Mouse (Mus musculus) midbrain, embryonic 11.5 days (tissue): Measurements from ENCODE around the gene Tm9sf4. TPM values are rescaled to one million over a fixed set of nuclear protein-coding genes. Genes with fewer than 3 reads are reported as not detected.

Experiments
- ATAC-seq: fragments of 200-750 bp; cut with Nextera tagmentation; 2 replicates; pipeline ENCODE4 v1.8.0; 2017; ENCODE audit warnings: moderate TSS enrichment, moderate library complexity; ENCODE audit not compliant: low FRiP score
- DNase-seq: peaks from one replicate; pipeline ENCODE4 v3.0.0; 2015; ENCODE audit warnings: low spot score; ENCODE audit errors: missing footprints
- H3K27ac ChIP-seq: fragments of 300-500 bp; sonication (generic); 2 replicates; pipeline ENCODE4 v1.5.1; 2014; ENCODE audit warnings: low read depth, low read length
- H3K27me3 ChIP-seq: fragments of 300-500 bp; sonication (generic); 2 replicates; pipeline ENCODE4 v1.6.1; 2014; ENCODE audit warnings: mild to moderate bottlenecking, low read length, moderate library complexity, mixed read lengths; ENCODE audit not compliant: control insufficient read depth, insufficient read depth
- H3K36me3 ChIP-seq: fragments of 300-500 bp; sonication (generic); 2 replicates; pipeline ENCODE4 v1.6.1; 2014; ENCODE audit warnings: mild to moderate bottlenecking, low read length, moderate library complexity, mixed read lengths; ENCODE audit not compliant: control insufficient read depth, insufficient read depth
- H3K4me1 ChIP-seq: fragments of 300-500 bp; sonication (generic); 2 replicates; pipeline ENCODE4 v1.6.1; 2014; ENCODE audit warnings: low read length; ENCODE audit not compliant: control insufficient read depth, insufficient read depth
- H3K4me2 ChIP-seq: fragments of 300-500 bp; sonication (generic); 2 replicates; pipeline ENCODE4 v1.6.1; 2014; ENCODE audit warnings: mild to moderate bottlenecking, moderate library complexity
- H3K4me3 ChIP-seq: fragments of 300-500 bp; sonication (generic); 2 replicates; pipeline ENCODE4 v1.5.1; 2014; ENCODE audit warnings: low read depth, low read length
- H3K9ac ChIP-seq: fragments of 300-500 bp; sonication (generic); 2 replicates; pipeline ENCODE4 v1.6.1; 2014; ENCODE audit warnings: low read length
- H3K9me3 ChIP-seq: fragments of 300-500 bp; sonication (generic); 2 replicates; pipeline ENCODE4 v1.6.1; 2016; ENCODE audit warnings: low read length; ENCODE audit not compliant: control insufficient read depth
- WGBS: fragments of 180-500 bp; shearing (Covaris S2); extraction: QIAGEN DNeasy Blood & Tissue Kit; methylation state at CpG from one replicate; pipeline ENCODE4 v1.1.7; 2014; 5-methylcytosine and 5-hydroxymethylcytosine counted together
- polyA plus RNA-seq: library from polyadenylated mRNA; unstranded; fragments of >200 nt; fragmentation: Nextera tagmentation; extraction: Ambion mirVana; gene quantifications from 2 replicates; pipeline ENCODE4 v1.2.1, GENCODE M21; 2014

The Tm9sf4 gene
- polyA plus RNA-seq, 1 experiment from 2014 or later: 85.9 TPM

- no peak for ATAC-seq
- Histone ChIP-seq H3K9ac (no peak overlapping the region), H3K4me3 (no peak overlapping the region), H3K36me3 (no peaks in the 10 kb centered on the region), H3K4me2 (no peak overlapping the region), H3K9me3 (no peaks in the 10 kb centered on the region), H3K27me3 (no peaks in the 10 kb centered on the region), H3K4me1 (no peaks in the 10 kb centered on the region), H3K27ac (no peak overlapping the region)
- WGBS: 89% methylated on average over 10 of the region's 10 CpGs
- no peak for DNase-seq
Observed at GRCm38 (mm10) chr2:153217826-153218340, 56.8 kb downstream of the Tm9sf4 start.

- WGBS: 80% methylated on average over 3 of the region's 3 CpGs
- Histone ChIP-seq H3K4me1 (no peaks in the 10 kb centered on the region), H3K4me2 (no peak overlapping the region), H3K9me3 (no peaks in the 10 kb centered on the region), H3K27ac (no peak overlapping the region), H3K9ac (no peak overlapping the region), H3K4me3 (no peak overlapping the region), H3K36me3 (no peaks in the 10 kb centered on the region), H3K27me3 (no peaks in the 10 kb centered on the region)
- no peak for ATAC-seq
- DNase-seq: no peak
Observed at GRCm38 (mm10) chr2:153218516-153218915, 57.4 kb downstream of the Tm9sf4 start.

GRCm38 (mm10) chr2:153221620-153222019 lies 60.5 kb downstream of the Tm9sf4 start:
- Histone ChIP-seq H3K27me3 (no peaks in the 10 kb centered on the region), H3K4me2 (no peak overlapping the region), H3K27ac (no peak overlapping the region), H3K9ac (no peak overlapping the region), H3K36me3 (no peaks in the 10 kb centered on the region), H3K4me3 (no peak overlapping the region), H3K9me3 (no peaks in the 10 kb centered on the region), H3K4me1 (peaks cover 11% of the 10 kb centered on the region)
- 88% methylated on average over 4 of the region's 4 CpGs for WGBS
- ATAC-seq: no peak
- no peak for DNase-seq

GRCm38 (mm10) chr2:153222130-153222529 lies 61.0 kb downstream of the Tm9sf4 start:
- no peak for DNase-seq
- no peak overlapping the region for H3K4me2 ChIP-seq
- H3K4me1 ChIP-seq: peaks cover 11% of the 10 kb centered on the region
- H3K27ac ChIP-seq: no peak overlapping the region
- H3K4me3 ChIP-seq: no peak overlapping the region
- no peak overlapping the region for H3K9ac ChIP-seq
- H3K36me3 ChIP-seq: no peaks in the 10 kb centered on the region
- no peak for ATAC-seq
- no peaks in the 10 kb centered on the region for H3K9me3 ChIP-seq
- H3K27me3 ChIP-seq: no peaks in the 10 kb centered on the region

- no peaks in the 10 kb centered on the region for H3K36me3 ChIP-seq
- peaks cover 11% of the 10 kb centered on the region for H3K4me1 ChIP-seq
- no peak overlapping the region for H3K4me3 ChIP-seq
- no peaks in the 10 kb centered on the region for H3K27me3 ChIP-seq
- H3K9ac ChIP-seq: no peak overlapping the region
- WGBS: 93% methylated on average over 2 of the region's 2 CpGs
- DNase-seq (no peak), ATAC-seq (no peak)
- H3K4me2 ChIP-seq: no peak overlapping the region
- H3K9me3 ChIP-seq: no peaks in the 10 kb centered on the region
- H3K27ac ChIP-seq: no peak overlapping the region
Observed at GRCm38 (mm10) chr2:153222566-153222965, 61.5 kb downstream of the Tm9sf4 start.

- Histone ChIP-seq H3K9me3 (no peaks in the 10 kb centered on the region), H3K36me3 (peaks cover 8% of the 10 kb centered on the region; the same call in 1 of the 2 replicates), H3K4me1 (peaks cover 11% of the 10 kb centered on the region), H3K9ac (peak within 1 kb of the TSS; percentile 82), H3K27ac (no peak within 1 kb of the TSS), H3K27me3 (no peaks in the 10 kb centered on the region), H3K4me3 (peak within 1 kb of the TSS; percentile 46), H3K4me2 (peak within 1 kb of the TSS; percentile 73)
- ATAC-seq: peak; percentile 80
- DNase-seq: peak; percentile 90
- 3% methylated on average over 31 of the region's 31 CpGs for WGBS
Observed at GRCm38 (mm10) chr2:153224946-153225594, 64.0 kb downstream of the Tm9sf4 start, which contains the start of gene Tspyl3. Tspyl3 (minus strand) TSS chr2:153225441.

- no peak for DNase-seq
- Histone ChIP-seq H3K9me3 (no peaks in the 10 kb centered on the region), H3K4me1 (peaks cover 11% of the 10 kb centered on the region), H3K4me2 (peak overlapping the region; percentile 73), H3K36me3 (peaks cover 13% of the 10 kb centered on the region), H3K4me3 (no peak overlapping the region; the same call in 1 of the 2 replicates), H3K9ac (peak overlapping the region; percentile 82), H3K27me3 (no peaks in the 10 kb centered on the region), H3K27ac (no peak overlapping the region)
- WGBS: 7% methylated on average over 3 of the region's 3 CpGs
- no peak; the same call in 1 of the 2 replicates for ATAC-seq
Observed at GRCm38 (mm10) chr2:153225595-153225953, 64.5 kb downstream of the Tm9sf4 start.

- WGBS: 92% methylated on average over 4 of the region's 4 CpGs
- DNase-seq (no peak), ATAC-seq (no peak)
- Histone ChIP-seq H3K4me1 (peaks cover 11% of the 10 kb centered on the region), H3K9me3 (no peaks in the 10 kb centered on the region), H3K27me3 (no peaks in the 10 kb centered on the region), H3K36me3 (peaks cover 33% of the 10 kb centered on the region), H3K4me2 (no peak overlapping the region), H3K27ac (no peak overlapping the region), H3K9ac (no peak overlapping the region), H3K4me3 (no peak overlapping the region)
Observed at GRCm38 (mm10) chr2:153227959-153228358, 66.9 kb downstream of the Tm9sf4 start.

- H3K27ac ChIP-seq: no peak overlapping the region
- peaks cover 11% of the 10 kb centered on the region for H3K4me1 ChIP-seq
- no peaks in the 10 kb centered on the region for H3K9me3 ChIP-seq
- H3K27me3 ChIP-seq: no peaks in the 10 kb centered on the region
- H3K4me3 ChIP-seq: no peak overlapping the region
- no peak overlapping the region for H3K4me2 ChIP-seq
- WGBS: 91% methylated on average over 5 of the region's 5 CpGs
- peaks cover 33% of the 10 kb centered on the region for H3K36me3 ChIP-seq
- DNase-seq (peak; percentile 37), ATAC-seq (no peak)
- H3K9ac ChIP-seq: no peak overlapping the region
Observed at GRCm38 (mm10) chr2:153228523-153228922, 67.4 kb downstream of the Tm9sf4 start.
